Mouse (Mus musculus): Measurements from ENCODE around the gene Cyb5r4. TPM values are rescaled to one million over a fixed set of nuclear protein-coding genes. Genes with fewer than 3 reads are reported as not detected.
"Not testable (repeated sequence)": the region's sequence is repeated elsewhere in the genome, so short reads cannot be mapped to it uniquely, and the experiment has no call there.

The Cyb5r4 gene
- polyA plus RNA-seq, 1 experiment: not detected

GRCm38 (mm10) chr9:87115456-87115931 is 93.7 kb downstream of the Cyb5r4 start:
- Histone ChIP-seq H3K4me3 (ENCODE audit: insufficient read depth, low read depth, low read length) (no peak overlapping the region), H3K27ac (ENCODE audit: insufficient read depth, low read depth, low read length) (no peak overlapping the region), H3K4me1 (ENCODE audit: control insufficient read depth, insufficient read depth, low read length) (0 out of 2 replicates have a peak, but pooled peaks cover 3% of the 10 kb centered on the region)
- 19% methylated on average over 6 of the region's 6 CpGs for WGBS
- TF ChIP-seq CTCF (IDR thresholded peaks at IDR 0.05; ENCODE audit: insufficient read depth, low read depth, low read length): no peak
- no peak for TF ChIP-seq POLR2A (IDR thresholded peaks at IDR 0.05; ENCODE audit: insufficient read depth, low read depth, low read length)

- H3K4me1 ChIP-seq (ENCODE audit: control insufficient read depth, insufficient read depth, low read length): 0 out of 2 replicates have a peak, but pooled peaks cover 3% of the 10 kb centered on the region
- TF ChIP-seq POLR2A (IDR thresholded peaks at IDR 0.05; ENCODE audit: insufficient read depth, low read depth, low read length): no peak
- TF ChIP-seq CTCF (IDR thresholded peaks at IDR 0.05; ENCODE audit: insufficient read depth, low read depth, low read length): no peak
- no peak overlapping the region for H3K4me3 ChIP-seq (ENCODE audit: insufficient read depth, low read depth, low read length)
- 75% methylated on average over 1 of the region's 1 CpGs for WGBS
- H3K27ac ChIP-seq (ENCODE audit: insufficient read depth, low read depth, low read length): no peak overlapping the region
Observed at GRCm38 (mm10) chr9:87115978-87116377, 94.2 kb downstream of the Cyb5r4 start.

- 57% methylated on average over 3 of the region's 3 CpGs for WGBS
- TF ChIP-seq POLR2A (IDR thresholded peaks at IDR 0.05; ENCODE audit: insufficient read depth, low read depth, low read length): no peak
- TF ChIP-seq CTCF (IDR thresholded peaks at IDR 0.05; ENCODE audit: insufficient read depth, low read depth, low read length): no peak
- 0 out of 2 replicates have a peak, but pooled peaks cover 3% of the 10 kb centered on the region for H3K4me1 ChIP-seq (ENCODE audit: control insufficient read depth, insufficient read depth, low read length)
- no peak overlapping the region for H3K27ac ChIP-seq (ENCODE audit: insufficient read depth, low read depth, low read length)
- H3K4me3 ChIP-seq (ENCODE audit: insufficient read depth, low read depth, low read length): no peak overlapping the region
Observed at GRCm38 (mm10) chr9:87118996-87119395, 97.2 kb downstream of the Cyb5r4 start.

- no peak overlapping the region for H3K4me3 ChIP-seq (ENCODE audit: insufficient read depth, low read depth, low read length)
- H3K27ac ChIP-seq (ENCODE audit: insufficient read depth, low read depth, low read length): no peak overlapping the region
- TF ChIP-seq CTCF (IDR thresholded peaks at IDR 0.05; ENCODE audit: insufficient read depth, low read depth, low read length) (no peak), POLR2A (IDR thresholded peaks at IDR 0.05; ENCODE audit: insufficient read depth, low read depth, low read length) (no peak)
- H3K4me1 ChIP-seq (ENCODE audit: control insufficient read depth, insufficient read depth, low read length): no peaks in the 10 kb centered on the region
- 47% methylated on average over 9 of the region's 9 CpGs for WGBS
Observed at GRCm38 (mm10) chr9:87121956-87122493, 100.2 kb downstream of the Cyb5r4 start.

- not testable (repeated sequence) for H3K4me3 ChIP-seq (ENCODE audit: insufficient read depth, low read depth, low read length); H3K4me1 ChIP-seq (ENCODE audit: control insufficient read depth, insufficient read depth, low read length); H3K27ac ChIP-seq (ENCODE audit: insufficient read depth, low read depth, low read length)
- 85% methylated on average over 6 of the region's 6 CpGs for WGBS
Observed at GRCm38 (mm10) chr9:87127046-87127445, 105.2 kb downstream of the Cyb5r4 start.

Other genes with a start within 250 kb of the Cyb5r4 start
- gene Snap91, start 141.4 kb upstream of the Cyb5r4 start, polyA plus RNA-seq (2012; ENCODE audit: insufficient read depth, insufficient read length, low replicate concordance, missing spikeins): 110 and 627 TPM in 2 replicates
- gene Ripply2, start 6.5 kb upstream of the Cyb5r4 start, polyA plus RNA-seq (2012; ENCODE audit: insufficient read depth, insufficient read length, low replicate concordance, missing spikeins): not detected in 2 replicates
- gene Mrap2, start 122.3 kb downstream of the Cyb5r4 start, polyA plus RNA-seq (2012; ENCODE audit: insufficient read depth, insufficient read length, low replicate concordance, missing spikeins): not detected in 2 replicates
- not detected in 2 replicates for gene Cep162, start 233.5 kb downstream of the Cyb5r4 start, polyA plus RNA-seq (2012; ENCODE audit: insufficient read depth, insufficient read length, low replicate concordance, missing spikeins)

All from olfactory bulb, adult 2 months (tissue).